Mouse (Mus musculus): Measurements from ENCODE around the gene Angel2.
A peak's percentile ranks its signal among the peaks of the same experiment; 100 is the strongest.
"Not testable (repeated sequence)": the region's sequence is repeated elsewhere in the genome, so short reads cannot be mapped to it uniquely, and the experiment has no call there.

Gene Angel2

GRCm38 (mm10) chr1:190924812-190925211 lies at the start of gene Angel2:
Angel2 (plus strand) TSS chr1:190925112.
- not testable (repeated sequence) for DNase-seq (ENCODE audit: low read depth, low spot score)

GRCm38 (mm10) chr1:190875751-190876150 lies 49.2 kb upstream of the Angel2 start:
- peak; percentile 52 for DNase-seq (ENCODE audit: low read depth, low spot score)

GRCm38 (mm10) chr1:190880638-190881037 lies 44.3 kb upstream of the Angel2 start:
- DNase-seq (ENCODE audit: low read depth, low spot score): no peak

- peak; percentile 81 for DNase-seq (ENCODE audit: low read depth, low spot score)
Measured at GRCm38 (mm10) chr1:190881422-190881821, 43.5 kb upstream of the Angel2 start.

GRCm38 (mm10) chr1:190886014-190886413 lies 38.9 kb upstream of the Angel2 start:
- no peak for DNase-seq (ENCODE audit: low read depth, low spot score)

GRCm38 (mm10) chr1:190888031-190888430 lies 36.9 kb upstream of the Angel2 start:
- no peak for DNase-seq (ENCODE audit: low read depth, low spot score)

GRCm38 (mm10) chr1:190888646-190889045 lies 36.3 kb upstream of the Angel2 start:
- DNase-seq (ENCODE audit: low read depth, low spot score): no peak

GRCm38 (mm10) chr1:190893559-190894167 lies 31.2 kb upstream of the Angel2 start:
- DNase-seq (ENCODE audit: low read depth, low spot score): no peak

- DNase-seq (ENCODE audit: low read depth, low spot score): no peak
Measured at GRCm38 (mm10) chr1:190898186-190898585, 26.7 kb upstream of the Angel2 start.

GRCm38 (mm10) chr1:190898899-190899575 lies 25.9 kb upstream of the Angel2 start:
- DNase-seq (ENCODE audit: low read depth, low spot score): no peak

- DNase-seq (ENCODE audit: low read depth, low spot score): no peak
Measured at GRCm38 (mm10) chr1:190901082-190901481, 23.8 kb upstream of the Angel2 start.

- no peak for DNase-seq (ENCODE audit: low read depth, low spot score)
Measured at GRCm38 (mm10) chr1:190904136-190904535, 20.8 kb upstream of the Angel2 start.

- DNase-seq (ENCODE audit: low read depth, low spot score): no peak
Measured at GRCm38 (mm10) chr1:190904714-190905113, 20.2 kb upstream of the Angel2 start.

- DNase-seq (ENCODE audit: low read depth, low spot score): peak; percentile 57
Measured at GRCm38 (mm10) chr1:190910836-190911235, 14.1 kb upstream of the Angel2 start.

- peak; percentile 95 for DNase-seq (ENCODE audit: low read depth, low spot score)
Measured at GRCm38 (mm10) chr1:190911415-190912123, 13.3 kb upstream of the Angel2 start, which contains the start of gene Rps6kc1. Rps6kc1 (minus strand) TSS chr1:190911770.

- DNase-seq (ENCODE audit: low read depth, low spot score): peak; percentile 46
Measured at GRCm38 (mm10) chr1:190912623-190913022, 12.3 kb upstream of the Angel2 start.

GRCm38 (mm10) chr1:190918938-190919337 lies 6.0 kb upstream of the Angel2 start:
- peak; percentile 90 for DNase-seq (ENCODE audit: low read depth, low spot score)

GRCm38 (mm10) chr1:190919725-190920469 lies 5.0 kb upstream of the Angel2 start:
- no peak for DNase-seq (ENCODE audit: low read depth, low spot score)

GRCm38 (mm10) chr1:190927311-190927710 lies 2.4 kb downstream of the Angel2 start:
- DNase-seq (ENCODE audit: low read depth, low spot score): no peak

- peak; percentile 26 for DNase-seq (ENCODE audit: low read depth, low spot score)
Measured at GRCm38 (mm10) chr1:190927751-190928369, 2.9 kb downstream of the Angel2 start.

- DNase-seq (ENCODE audit: low read depth, low spot score): peak; percentile 100
Measured at GRCm38 (mm10) chr1:190928370-190929009, 3.6 kb downstream of the Angel2 start.

All from brain, adult 2 months (tissue).